Mouse (Mus musculus) erythroblast, embryonic 14.5 days (primary cell): ENCODE results near the gene Cux2.

Experiments used
- GATA1 ChIP-seq: IDR thresholded peaks from 2 replicates; pipeline ENCODE4 v1.6.1; 2012; ENCODE audit warnings: low read length, inconsistent platforms, mixed read lengths
- TAL1 ChIP-seq: IDR thresholded peaks from 3 replicates; pipeline ENCODE4 v1.6.1; 2012; ENCODE audit warnings: low read length, inconsistent platforms, mixed read lengths

DNA sequence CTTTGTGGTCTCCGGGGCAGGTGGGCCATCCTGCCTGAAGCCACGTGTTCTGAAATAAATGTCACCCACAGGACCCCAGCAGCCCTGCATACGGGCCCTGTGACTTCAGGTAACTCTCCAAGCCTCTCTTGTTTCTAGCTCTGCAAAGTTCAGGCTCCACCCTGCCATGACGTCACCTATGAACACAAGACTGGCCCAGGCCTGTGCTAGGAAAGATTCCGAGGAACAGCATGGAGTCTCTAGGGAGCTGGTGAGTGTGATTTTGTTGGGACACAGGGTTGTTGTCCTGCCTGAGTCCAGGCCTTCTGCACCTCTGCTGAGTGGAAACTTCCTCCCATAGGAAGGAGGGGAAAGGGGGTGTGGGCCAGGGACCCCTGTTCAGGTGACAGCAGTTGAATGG is 181.9 kb downstream of the Cux2 start:
- TF ChIP-seq GATA1 = no peak
- no peak for TF ChIP-seq TAL1
